Mouse (Mus musculus): ENCODE results near the gene Ankk1. TPM values are rescaled to one million over a fixed set of nuclear protein-coding genes. Genes with fewer than 3 reads are reported as not detected.

Ankk1 gene
- 0.08 TPM in 1 of 2 replicates, not detected in the other for polyA plus RNA-seq (2015; fragmentation: Nextera tagmentation; extraction: Ambion mirVana)

DNA sequence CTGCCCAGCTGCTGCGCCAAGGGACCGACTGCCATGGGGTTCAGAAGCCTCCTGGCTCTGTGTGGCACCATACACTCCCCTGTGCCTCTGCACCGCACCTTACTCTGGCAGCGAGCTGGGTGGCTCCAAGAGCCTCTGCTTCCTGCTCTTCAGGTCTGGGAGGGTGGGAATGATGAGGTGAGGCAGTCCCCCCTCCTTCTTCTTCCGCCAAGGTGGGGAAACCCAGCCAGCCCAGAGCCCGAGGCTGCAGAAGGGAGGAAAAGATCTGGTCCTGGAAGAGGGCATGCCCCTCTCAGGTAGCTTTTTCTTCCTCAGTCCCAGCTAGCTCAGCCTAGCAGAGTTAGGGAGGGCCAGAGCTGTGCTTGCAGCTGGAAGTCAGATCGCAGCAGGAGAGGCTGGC is at the start of gene Ankk1:
TSS of gene Ankk1 (minus strand) at position 101 of the 400 bp plus-strand sequence.
- DNase-seq (ENCODE audit: low spot score) = no peak

DNA sequence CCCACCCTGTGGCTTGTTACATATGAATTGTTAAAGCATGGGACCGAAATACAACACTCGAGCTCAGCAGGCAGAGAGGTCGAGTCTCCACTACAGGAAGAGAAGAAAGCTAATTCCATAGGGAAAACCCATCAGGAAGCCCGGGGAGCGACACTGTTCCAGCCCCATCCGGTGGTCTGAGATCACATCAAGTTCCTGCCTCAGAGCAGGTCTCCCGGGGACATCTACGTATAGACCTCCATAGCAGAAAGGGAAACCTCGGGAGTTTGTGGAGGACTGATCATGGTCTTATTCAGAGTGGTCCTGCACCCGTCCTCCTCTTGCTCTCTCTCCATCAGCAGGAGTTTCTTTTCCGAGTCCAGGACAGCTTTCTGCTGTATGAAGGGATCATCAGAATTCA is 45.3 kb upstream of the Ankk1 start:
- no peak for DNase-seq (ENCODE audit: low spot score)

DNA sequence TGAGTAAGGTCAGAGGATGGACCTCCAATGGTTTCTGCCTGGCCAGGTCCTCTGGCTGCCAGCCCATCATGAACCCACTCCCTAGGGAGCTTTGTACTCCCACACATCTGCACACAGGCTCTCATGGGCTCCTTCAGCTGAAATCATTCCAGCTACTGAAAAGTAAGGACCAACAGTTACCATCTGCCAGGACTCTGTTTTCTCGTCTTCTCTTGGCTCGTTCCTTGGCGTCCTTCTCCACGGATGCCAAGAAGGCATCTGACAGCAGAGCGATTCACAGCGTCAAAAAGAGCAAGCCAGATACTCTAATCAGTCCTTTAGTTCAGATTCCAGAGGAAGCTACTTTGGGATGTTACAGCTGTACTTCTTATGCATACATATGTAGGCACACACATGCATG is 44.1 kb upstream of the Ankk1 start:
- DNase-seq (ENCODE audit: low spot score) = no peak

DNA sequence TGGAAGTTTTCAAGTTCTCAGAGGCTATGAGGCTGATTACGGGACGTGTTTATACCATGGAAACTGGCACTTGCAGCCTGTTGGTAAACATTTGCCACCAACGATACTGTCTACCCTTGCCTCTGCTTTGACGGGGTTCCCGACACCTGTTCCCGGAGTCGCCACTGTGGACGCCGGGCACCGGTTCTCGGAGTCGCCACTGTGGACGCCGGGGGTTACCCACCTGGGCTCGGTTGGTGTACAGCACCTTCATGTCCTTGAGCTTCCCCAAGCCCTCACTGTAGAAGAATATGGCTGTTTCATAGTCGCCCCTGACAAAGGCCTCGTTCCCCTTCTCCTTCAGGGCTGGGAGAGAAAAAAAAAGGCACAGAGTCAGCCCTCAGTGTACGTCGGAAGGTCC is 43.2 kb upstream of the Ankk1 start:
- no peak for DNase-seq (ENCODE audit: low spot score)

DNA sequence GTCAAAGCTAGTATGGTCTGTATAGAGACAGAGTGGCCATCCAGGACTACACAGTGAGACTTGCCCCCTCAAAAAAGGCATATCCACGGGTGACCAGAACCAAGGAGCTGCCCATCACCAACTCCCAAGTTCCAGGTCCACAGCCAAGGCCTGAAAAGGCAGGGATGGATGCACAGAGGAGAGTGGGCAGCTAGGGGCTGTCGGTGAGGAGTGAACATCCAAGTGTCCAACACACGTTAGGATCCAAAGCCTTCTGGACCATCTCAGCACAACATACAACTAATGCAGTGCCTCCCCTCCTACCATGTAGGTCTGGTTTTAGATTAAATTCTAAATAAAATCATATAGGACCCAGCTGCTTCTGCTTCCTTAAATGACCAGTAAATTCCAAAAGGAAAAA is 29.3 kb upstream of the Ankk1 start:
- DNase-seq (ENCODE audit: low spot score) = no peak

DNA sequence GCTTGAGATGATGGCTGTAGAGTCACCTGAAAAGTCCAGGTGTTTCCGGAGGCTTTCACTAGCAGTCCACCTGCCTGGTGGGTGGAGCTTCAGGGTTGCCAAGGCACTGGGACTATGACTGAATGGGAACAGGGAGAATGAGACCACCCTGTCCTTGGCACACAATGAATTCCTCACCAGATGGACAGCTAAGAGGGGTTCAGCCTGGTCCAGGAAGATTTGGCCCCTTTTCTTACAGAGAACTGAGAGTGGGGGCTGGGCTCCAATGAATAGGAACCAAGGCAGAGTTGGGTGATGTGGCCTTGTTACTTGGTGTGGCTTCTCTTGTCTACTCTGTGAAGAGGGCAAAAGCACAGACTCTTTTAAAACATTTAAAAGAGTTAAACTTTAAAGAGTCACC is 25.6 kb upstream of the Ankk1 start:
- no peak for DNase-seq (ENCODE audit: low spot score)

DNA sequence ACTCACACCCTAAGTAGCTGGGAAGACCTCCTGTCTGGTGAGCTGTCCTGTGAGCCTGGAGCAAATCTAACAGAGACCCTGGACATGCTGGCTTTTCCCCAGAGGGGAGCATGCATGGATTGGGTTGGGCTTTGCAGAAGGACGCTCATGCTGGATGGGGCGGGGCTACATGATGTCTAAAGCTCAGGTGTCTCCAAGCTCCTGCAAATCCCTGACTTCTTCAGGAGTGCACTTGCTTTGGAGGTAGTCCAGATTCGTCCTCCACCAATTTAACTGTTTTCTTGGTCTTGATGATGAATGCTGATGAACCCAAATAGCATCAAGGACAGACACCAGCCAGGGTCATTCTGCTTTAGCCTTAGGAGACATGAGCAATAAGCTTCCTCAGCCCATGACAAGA is 23.7 kb upstream of the Ankk1 start:
- no peak for DNase-seq (ENCODE audit: low spot score)

DNA sequence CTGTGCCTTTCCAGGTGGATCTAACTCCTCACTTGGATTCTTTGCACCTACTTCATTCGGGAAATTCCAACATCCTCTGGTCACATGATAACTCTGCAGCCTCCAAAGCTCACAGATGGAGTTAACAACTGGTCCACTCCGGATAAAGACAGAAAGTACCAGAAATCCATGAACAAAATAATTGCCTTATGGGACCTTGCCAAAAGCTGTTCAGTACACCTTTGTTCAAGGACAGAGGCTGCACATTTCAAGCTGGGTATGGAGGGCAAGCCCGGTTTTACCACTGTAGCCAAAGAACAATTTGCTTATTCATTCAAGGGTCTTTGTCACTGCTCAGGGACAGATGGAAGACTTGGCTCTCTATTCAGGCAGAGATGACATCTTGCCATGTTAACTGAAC is 15.8 kb upstream of the Ankk1 start:
- DNase-seq (ENCODE audit: low spot score) = no peak

DNA sequence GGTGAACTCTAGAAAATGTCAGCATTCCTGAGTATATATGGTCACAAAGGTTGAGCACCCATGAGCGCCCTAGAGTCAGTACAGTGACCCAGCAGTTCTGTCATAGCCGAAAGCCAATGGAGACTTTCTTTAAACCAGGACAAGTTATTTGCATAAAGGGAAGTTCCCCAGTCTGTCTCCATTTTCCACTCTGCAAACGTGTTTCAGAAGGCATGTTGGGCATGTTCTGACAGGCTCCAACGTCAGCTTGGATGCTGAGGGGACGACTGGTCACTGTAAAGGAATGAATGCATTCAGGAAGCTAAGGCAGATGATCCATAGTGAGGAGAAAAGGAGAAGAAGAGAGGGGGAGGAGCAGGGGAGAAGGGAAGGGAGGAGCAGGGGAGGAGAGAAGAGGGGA is 657 bp upstream of the Ankk1 start:
- no peak for DNase-seq (ENCODE audit: low spot score)

DNA sequence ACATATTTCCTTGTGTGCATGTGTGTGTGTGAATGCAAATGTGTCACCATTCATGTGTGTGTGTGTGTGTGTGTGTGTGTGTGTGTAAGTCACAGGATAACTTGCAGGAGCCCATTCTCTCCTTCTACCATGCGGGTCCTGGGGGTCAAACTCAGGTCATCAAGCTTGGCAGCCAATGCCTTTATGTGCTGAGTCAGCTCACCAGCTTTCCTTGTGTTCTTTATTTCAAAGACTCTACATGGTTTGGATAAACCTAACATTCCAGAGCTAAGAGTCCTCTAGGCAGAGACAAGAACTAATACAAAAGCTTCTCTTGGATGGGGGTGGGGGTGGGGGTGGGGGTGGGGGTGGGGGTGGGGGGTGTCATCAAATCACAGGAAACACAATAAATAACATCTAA is 1.2 kb downstream of the Ankk1 start:
- DNase-seq (ENCODE audit: low spot score) = no peak

DNA sequence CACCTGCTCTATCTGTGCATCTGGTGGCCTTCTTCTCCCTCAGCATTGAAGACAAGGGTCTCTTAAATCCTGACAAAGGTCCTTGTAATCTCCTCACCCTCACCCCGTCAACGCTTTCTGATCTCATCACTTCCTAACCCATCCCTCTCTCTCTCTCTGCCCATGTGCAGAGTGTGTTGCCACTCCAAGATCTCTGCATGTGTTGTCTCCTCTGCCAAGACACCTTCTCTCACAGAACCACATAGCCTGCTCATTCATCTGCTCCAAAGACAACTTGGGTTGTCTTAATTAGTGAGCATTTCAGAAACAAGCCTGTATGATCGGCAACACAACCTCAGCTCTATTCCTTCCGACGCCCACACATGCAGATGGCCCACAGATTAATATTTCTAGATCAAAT is 3.0 kb downstream of the Ankk1 start:
- no peak for DNase-seq (ENCODE audit: low spot score)

DNA sequence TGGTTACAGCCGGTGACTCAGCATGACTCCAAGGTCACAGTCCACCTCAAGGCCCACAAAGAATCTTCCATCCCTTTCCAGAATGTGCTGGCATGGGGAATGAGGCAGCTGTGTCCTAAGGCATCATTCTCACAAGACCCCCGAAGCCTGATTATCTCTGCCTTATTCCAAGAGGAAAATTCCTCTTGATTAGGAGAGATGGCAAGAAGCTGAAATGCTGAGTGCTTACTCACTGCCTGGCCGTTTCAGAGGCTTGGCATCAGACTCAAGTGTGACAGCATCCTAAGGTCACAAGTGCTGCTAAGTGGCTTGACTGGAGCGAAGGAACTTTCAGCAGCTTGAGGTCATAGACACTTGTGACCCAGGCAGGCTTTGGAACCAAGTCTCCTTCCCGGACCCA is 16.2 kb downstream of the Ankk1 start:
- no peak for DNase-seq (ENCODE audit: low spot score)

DNA sequence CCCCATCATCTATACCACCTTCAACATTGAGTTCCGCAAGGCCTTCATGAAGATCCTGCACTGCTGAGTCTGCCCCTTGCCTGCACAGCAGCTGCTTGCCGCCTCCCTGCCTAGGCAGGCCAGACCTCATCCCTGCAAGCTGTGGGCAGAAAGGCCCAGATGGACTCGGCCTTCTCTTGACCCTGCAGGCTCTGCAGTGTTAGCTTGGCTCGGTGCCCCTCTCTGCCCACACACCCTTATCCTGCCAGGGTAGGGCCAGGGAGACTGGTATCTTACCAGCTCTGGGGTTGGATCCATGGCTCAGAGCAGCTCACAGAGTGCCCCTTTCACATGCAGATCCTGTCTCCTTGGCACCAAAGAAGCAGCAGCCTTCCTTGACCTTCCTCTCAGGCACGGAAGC is 19.8 kb downstream of the Ankk1 start:
- DNase-seq (ENCODE audit: low spot score) = no peak

DNA sequence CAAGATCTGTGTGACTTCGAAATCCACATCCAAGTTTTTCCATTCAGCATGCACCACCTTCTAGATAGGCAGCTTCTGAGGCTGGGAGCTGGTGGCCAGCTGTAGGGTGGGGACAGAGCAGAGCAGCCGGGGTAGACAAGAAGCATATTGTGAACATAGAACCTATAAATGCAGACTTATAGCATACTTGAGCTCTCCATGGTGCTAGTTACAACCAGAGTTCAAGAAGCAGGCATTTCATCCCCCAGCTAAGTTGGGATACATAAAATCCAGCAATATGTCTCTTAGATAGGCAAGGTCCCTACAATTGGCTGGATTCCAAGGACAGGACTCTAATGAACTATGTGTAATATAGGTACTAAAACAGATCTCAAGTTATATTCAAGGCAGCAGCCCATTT is 23.1 kb downstream of the Ankk1 start:
- no peak for DNase-seq (ENCODE audit: low spot score)

DNA sequence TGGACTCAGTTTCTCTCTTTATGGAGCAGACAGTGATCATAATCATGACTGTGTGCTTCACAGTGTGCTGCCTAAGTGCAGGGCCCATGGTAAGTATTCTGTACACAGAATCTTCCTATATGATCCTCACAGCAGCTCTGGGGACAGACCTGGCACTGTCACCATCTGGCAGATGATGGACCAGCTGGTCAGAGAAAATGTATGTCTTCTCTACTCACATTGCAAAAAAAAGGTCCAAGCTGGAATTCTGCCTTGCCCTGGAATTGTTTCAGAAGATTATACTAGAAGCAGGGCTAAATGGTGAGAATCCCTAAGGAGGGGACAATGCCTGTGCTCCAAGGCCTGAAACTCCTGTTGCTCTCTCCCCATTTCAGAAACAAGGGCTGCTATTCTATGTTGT is 30.8 kb downstream of the Ankk1 start:
- DNase-seq (ENCODE audit: low spot score) = no peak

DNA sequence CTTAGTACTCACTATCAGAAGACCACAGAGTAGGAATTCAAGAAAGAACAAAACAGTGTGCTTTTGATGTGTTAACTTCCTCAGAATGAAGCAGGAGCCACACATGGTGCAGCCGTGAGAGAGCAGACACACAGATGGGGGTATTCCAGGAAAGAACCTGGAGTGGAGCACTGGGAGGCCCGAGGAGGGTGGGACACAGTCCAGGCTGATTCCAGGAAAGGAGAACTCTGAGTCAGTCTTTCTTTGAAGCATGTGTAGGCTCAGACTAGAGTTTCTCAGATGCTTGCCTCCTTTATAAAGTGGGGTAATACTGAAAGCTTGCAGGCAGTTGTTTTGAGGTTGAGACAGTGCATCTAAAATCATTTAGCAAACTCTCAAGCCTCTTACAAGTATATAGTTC is 34.6 kb downstream of the Ankk1 start:
- DNase-seq (ENCODE audit: low spot score) = no peak

DNA sequence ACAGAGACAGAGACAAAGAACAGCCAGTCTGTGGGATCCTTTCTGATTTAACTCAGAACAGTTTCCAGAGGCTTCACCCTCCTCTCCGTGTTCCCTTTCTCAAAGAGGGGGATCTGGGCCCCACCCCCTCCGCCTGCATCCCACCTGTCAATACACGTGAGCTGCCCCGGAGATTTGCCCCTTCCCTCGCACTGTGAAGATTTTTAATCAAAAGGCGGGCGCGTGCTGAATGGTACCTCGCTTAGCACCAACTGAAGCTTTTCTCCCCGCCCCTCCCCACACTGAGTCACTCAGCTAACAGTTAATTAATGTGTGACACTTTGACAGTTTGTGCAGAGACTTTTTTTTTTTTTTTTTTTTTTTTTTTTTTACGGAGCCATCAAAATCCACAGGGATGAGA is 40.7 kb downstream of the Ankk1 start:
- DNase-seq (ENCODE audit: low spot score) = no peak

DNA sequence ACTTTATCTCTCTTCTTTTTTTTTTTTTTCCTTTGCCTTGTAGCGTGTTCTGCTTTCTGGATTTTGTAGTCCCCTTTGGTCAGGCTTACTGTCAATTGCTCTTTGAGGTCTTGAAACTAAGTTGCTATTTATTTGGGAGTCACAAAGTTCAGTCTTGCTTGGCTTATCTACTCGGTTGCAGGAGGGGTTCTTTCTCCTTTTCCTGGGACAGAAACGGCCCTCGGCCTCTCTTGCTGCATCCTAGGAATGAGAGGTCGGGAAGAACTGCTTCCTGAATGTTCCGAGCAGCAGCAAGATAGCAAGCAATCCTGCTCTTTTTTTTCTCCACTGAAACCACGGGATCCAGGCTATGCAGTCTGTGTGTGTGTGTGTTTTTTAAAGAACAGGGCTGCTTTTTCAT is 41.5 kb downstream of the Ankk1 start:
- DNase-seq (ENCODE audit: low spot score) = no peak

DNA sequence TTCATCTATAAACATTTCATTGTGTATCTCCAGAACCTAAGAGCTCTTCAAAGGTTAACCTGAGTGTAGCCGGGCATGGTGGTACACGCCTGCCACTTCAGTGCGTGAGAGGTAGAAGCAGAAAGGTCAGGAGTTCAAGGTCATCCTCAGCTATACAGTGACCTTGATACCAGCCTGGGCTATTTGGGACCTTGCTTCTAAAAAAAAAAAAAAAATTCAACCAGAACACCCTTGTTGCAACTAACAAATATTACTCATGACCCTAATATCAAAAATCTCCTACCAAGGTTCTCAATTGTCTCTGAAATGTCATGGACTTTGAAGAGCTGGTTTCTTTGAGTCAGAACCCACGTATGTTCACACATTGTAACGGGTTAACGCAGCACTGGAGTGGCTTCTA is 42.0 kb downstream of the Ankk1 start:
- no peak for DNase-seq (ENCODE audit: low spot score)

DNA sequence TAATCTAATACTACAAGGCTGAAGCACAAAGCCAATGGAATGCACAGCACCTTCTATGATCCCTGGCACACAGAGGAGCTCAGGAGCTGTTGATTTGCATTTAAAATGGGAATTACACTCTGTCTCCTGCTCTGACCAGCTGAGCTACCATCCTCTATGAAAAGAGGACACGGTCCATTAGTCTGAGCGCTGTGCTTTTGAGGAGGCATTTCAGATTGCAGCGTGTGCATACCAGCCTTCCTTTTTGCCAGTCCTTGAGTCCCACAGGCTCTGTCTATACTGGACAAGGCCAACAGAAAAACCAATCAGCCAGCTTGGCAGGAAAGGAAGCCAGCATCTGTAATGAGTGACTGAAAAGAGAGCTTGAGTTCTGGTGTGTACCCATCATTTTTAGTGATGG is 42.8 kb downstream of the Ankk1 start:
- no peak for DNase-seq (ENCODE audit: low spot score)

DNA sequence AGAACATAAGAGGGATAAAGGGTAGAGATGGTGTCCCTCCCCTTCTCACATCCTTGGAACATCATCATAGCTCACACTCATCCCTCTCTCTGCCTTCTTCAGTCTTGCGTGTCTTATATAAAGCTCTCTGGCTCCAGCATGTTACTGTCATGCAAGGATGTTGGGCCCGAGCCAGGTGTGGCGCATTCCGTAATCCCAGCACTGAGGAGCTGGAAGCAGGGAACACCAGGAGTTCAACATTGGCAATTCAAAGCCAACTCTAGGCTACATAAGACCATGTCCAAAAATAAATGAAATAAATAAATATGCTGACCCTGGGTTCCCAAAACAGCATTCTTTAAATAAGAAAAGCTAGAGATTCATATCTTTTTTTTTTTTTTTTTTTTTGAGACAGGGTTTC is 46.9 kb downstream of the Ankk1 start:
- DNase-seq (ENCODE audit: low spot score) = no peak

DNA sequence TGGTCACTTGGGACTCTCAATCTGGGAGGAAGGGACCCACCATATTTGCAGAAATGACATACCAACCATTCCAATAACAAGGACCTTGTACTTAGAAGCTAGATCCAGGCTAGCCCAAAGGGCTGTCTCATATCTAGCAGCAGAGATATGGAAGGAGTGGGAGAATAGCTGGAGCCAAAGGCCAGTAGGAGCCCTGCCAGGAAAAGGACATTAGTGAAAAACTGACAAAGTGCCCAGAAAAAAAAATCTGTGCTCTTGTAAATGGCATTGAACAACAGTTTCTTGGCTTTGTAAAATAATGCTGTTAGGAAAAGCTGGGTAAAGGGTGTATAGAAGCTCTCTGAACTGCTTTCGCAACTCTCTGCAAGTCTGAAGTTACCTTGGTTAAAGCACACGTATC is 52.9 kb downstream of the Ankk1 start:
- no peak for DNase-seq (ENCODE audit: low spot score)

DNA sequence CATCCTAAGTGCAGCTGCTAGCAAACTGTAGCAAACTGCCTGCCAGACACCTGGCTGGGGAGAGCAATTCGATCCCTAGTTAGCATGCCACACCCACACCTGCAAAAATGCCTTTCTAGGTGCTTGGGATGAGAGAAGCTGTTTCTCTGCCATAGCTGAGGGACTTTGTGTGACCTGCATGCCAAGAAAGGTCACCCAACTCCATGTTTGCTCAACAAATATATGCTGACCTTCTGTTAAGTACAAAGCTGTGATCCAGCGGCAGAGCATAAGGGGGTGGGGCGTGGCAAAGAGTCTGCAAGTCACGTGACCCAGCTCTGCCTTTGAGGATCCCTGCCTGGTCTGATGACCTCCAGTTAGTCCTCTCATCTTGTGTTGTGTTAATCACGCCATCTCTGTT is 61.1 kb downstream of the Ankk1 start:
- no peak for DNase-seq (ENCODE audit: low spot score)
